Mouse (Mus musculus) ES-Bruce4 (cell line): Measurements from ENCODE around the gene Znrf1.

Experiments used
- CTCF ChIP-seq: IDR thresholded peaks from one replicate; pipeline ENCODE4 v1.8.1; 2011; ENCODE audit warnings: low read depth, low read length
- EP300 ChIP-seq: IDR thresholded peaks from 2 replicates; pipeline ENCODE4 v1.6.1; 2011; ENCODE audit warnings: low read depth, low read length; ENCODE audit not compliant: insufficient read depth
- POLR2A ChIP-seq: IDR thresholded peaks from one replicate; pipeline ENCODE4 v1.8.1; 2011; ENCODE audit warnings: low read length; ENCODE audit not compliant: insufficient read depth

GRCm38 (mm10) chr8:111517466-111517865, 18.4 kb upstream of the Znrf1 start:
- TF ChIP-seq CTCF = no peak
- no peak for TF ChIP-seq POLR2A
- TF ChIP-seq EP300 = no peak
